Mouse (Mus musculus) kidney, postnatal 0 days (tissue): ENCODE results near the gene March9. TPM values are rescaled to one million over a fixed set of nuclear protein-coding genes. Genes with fewer than 3 reads are reported as not detected.

Experiments
- ATAC-seq: fragments of 200-750 bp; cut with Nextera tagmentation; replicated peaks from 2 replicates; pipeline ENCODE4 v1.8.0; 2017; ENCODE audit warnings: low read depth, moderate number of reproducible peaks, moderate TSS enrichment, moderate library complexity; ENCODE audit not compliant: low FRiP score
- DNase-seq: peaks from one replicate; pipeline ENCODE4 v3.0.0-alpha.2; 2016; ENCODE audit warnings: low spot score
- H3K27ac ChIP-seq: fragments of 300-500 bp; sonication (generic); 2 replicates; pipeline ENCODE4 v1.5.1; 2014; ENCODE audit warnings: mild to moderate bottlenecking
- H3K27me3 ChIP-seq: fragments of 300-500 bp; sonication (generic); 2 replicates; pipeline ENCODE4 v1.6.1; 2014; ENCODE audit warnings: low read length, mixed read lengths; ENCODE audit not compliant: insufficient read depth
- H3K36me3 ChIP-seq: fragments of 300-500 bp; sonication (generic); 2 replicates; pipeline ENCODE4 v1.6.1; 2014; ENCODE audit warnings: low read length, mixed read lengths; ENCODE audit not compliant: insufficient read depth
- H3K4me1 ChIP-seq: fragments of 300-500 bp; sonication (generic); replicated peaks from 2 replicates; pipeline ENCODE4 v1.6.1; 2014; ENCODE audit warnings: antibody characterized with exemption, low read length, mixed read lengths; ENCODE audit not compliant: insufficient read depth
- H3K4me2 ChIP-seq: fragments of 300-500 bp; sonication (generic); 2 replicates; pipeline ENCODE4 v1.6.1; 2014; ENCODE audit warnings: mild to moderate bottlenecking, low read length, moderate library complexity, mixed read lengths
- H3K4me3 ChIP-seq: fragments of 300-500 bp; sonication (generic); replicated peaks from 2 replicates; pipeline ENCODE4 v1.5.1; 2014; ENCODE audit warnings: low read depth, low read length
- H3K9ac ChIP-seq: fragments of 300-500 bp; sonication (generic); 2 replicates; pipeline ENCODE4 v1.6.1; 2014; ENCODE audit warnings: low read depth, low read length
- H3K9me3 ChIP-seq: fragments of 300-500 bp; sonication (generic); replicated peaks from 2 replicates; pipeline ENCODE4 v1.6.1; 2016; ENCODE audit warnings: low read length, inconsistent platforms, mixed read lengths
- CTCF ChIP-seq: IDR thresholded peaks from 2 replicates; pipeline ENCODE4 v1.5.1; 2016; ENCODE audit warnings: antibody characterized with exemption, low read depth, mild to moderate bottlenecking, moderate library complexity
- WGBS: fragments of 180-500 bp; shearing (Covaris S2); extraction: QIAGEN DNeasy Blood & Tissue Kit; methylation state at CpG from one replicate; pipeline ENCODE4 v1.1.7; 2014; 5-methylcytosine and 5-hydroxymethylcytosine counted together
- polyA plus RNA-seq: library from polyadenylated mRNA; unstranded; fragments of >200 nt; fragmentation: Nextera tagmentation; extraction: Ambion mirVana; gene quantifications from 2 replicates; pipeline ENCODE4 v1.2.1, GENCODE M21; 2015

Gene March9
- polyA plus RNA-seq, 1 experiment from 2014 or later: 1.9 TPM

DNA sequence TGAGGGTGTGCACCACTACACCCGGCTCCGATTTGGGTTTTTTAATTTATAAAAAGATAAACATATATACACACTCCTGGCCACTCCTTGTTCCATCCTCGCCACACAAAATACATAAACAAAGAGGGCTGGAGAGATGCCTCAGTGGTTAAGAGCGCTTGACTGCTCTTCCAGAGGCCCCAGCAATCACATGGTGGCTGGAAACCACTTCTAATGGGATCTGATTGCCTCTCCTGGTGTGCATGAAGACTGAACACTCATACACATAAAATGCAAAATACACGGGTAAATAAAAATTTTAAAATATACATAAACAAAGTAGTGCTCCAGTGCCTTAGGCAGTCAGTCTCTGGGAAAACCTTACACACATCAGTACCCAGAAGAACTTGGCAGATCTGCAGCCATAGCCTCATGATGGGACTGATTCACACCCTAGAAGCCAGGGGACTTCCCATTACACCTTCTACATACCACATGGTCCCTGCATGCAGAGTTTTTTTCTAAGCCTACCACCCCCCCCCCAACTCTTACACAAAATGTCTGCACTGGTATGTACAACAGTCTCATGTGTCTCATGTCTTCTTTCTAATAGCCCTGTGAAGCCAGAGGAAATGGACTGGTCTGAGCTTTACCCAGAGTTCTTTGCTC, 17.4 kb downstream of the March9 start:
- Histone ChIP-seq H3K9ac (peak overlapping the region; percentile 73), H3K27me3 (0 out of 2 replicates have a peak, but pooled peaks cover under 1% of the 10 kb centered on the region), H3K36me3 (0 out of 2 replicates have a peak, but pooled peaks cover 4% of the 10 kb centered on the region), H3K9me3 (no peaks in the 10 kb centered on the region), H3K4me3 (peak overlapping the region; percentile 89), H3K4me1 (peaks cover 9% of the 10 kb centered on the region), H3K4me2 (peak overlapping the region; percentile 99), H3K27ac (peak overlapping the region; percentile 77)
- 12% methylated on average over 5 of the region's 5 CpGs for WGBS
- DNase-seq (no peak), ATAC-seq (no peak)
- TF ChIP-seq CTCF: no peak

- H3K9ac ChIP-seq: peak overlapping the region; percentile 73
- ATAC-seq (peak; percentile 64), DNase-seq (peak; percentile 91)
- H3K27me3 ChIP-seq: no peaks in the 10 kb centered on the region
- under 1% methylated on average over 44 of the region's 44 CpGs for WGBS
- peak overlapping the region; percentile 77 for H3K27ac ChIP-seq
- H3K36me3 ChIP-seq: 0 out of 2 replicates have a peak, but pooled peaks cover 4% of the 10 kb centered on the region
- H3K4me2 ChIP-seq: peak overlapping the region; percentile 99
- H3K4me1 ChIP-seq: peaks cover 9% of the 10 kb centered on the region
- TF ChIP-seq CTCF: no peak
- H3K9me3 ChIP-seq: no peaks in the 10 kb centered on the region
- peak overlapping the region; percentile 89 for H3K4me3 ChIP-seq
Measured at GRCm38 (mm10) chr10:127041774-127042338, 18.1 kb downstream of the March9 start.

GRCm38 (mm10) chr10:127041274-127041766, 18.7 kb downstream of the March9 start, which contains the start of the genes Mettl1 and Eef1akmt3:
TSS of gene Mettl1 (plus strand) at chr10:127041414.
TSS of gene Eef1akmt3 (minus strand) at chr10:127041513.
- Histone ChIP-seq H3K36me3 (0 out of 2 replicates have a peak, but pooled peaks cover 4% of the 10 kb centered on the region), H3K9ac (peak within 1 kb of the TSS; percentile 73), H3K27me3 (no peaks in the 10 kb centered on the region), H3K4me2 (peak within 1 kb of the TSS; percentile 99), H3K4me1 (peaks cover 9% of the 10 kb centered on the region), H3K4me3 (peak within 1 kb of the TSS; percentile 89), H3K27ac (peak within 1 kb of the TSS; percentile 77), H3K9me3 (no peaks in the 10 kb centered on the region)
- DNase-seq (no peak), ATAC-seq (peak; percentile 49)
- TF ChIP-seq CTCF: no peak
- WGBS: under 1% methylated on average over 28 of the region's 28 CpGs

DNA sequence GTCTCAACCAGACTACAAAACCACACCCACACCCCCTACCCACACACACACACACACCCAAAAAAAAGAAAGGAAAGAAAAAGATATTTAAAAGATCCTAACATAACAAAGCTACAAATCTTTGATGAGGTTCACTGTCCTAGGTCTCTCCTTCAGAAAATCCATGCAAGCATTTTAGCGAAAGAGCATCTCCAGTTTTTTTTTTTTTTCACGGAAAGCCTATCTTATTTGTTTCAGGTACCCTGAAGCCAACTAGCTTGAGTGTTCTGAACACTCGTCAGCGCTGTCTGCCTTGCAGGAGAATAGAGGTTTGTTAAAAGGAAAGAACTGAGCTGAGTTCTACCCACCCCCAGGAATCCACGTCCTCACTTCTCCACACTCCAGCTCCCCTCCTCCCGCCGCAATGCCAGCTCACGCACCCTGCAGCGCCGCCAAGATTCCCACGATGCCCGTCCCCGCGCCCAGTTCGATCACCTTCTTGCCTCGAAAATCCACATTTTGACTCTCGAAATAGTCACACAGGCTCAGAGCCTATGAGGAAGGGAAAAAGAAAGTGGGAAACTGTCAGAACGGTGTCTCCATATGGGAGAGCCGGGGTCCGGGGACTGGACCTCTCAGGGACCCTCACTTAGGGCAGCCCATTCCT, 19.3 kb downstream of the March9 start:
- H3K27me3 ChIP-seq: no peaks in the 10 kb centered on the region
- H3K27ac ChIP-seq: peak overlapping the region; percentile 77
- DNase-seq: no peak
- 1% methylated on average over 20 of the region's 20 CpGs for WGBS
- 0 out of 2 replicates have a peak, but pooled peaks cover 4% of the 10 kb centered on the region for H3K36me3 ChIP-seq
- peak overlapping the region; percentile 99 for H3K4me2 ChIP-seq
- TF ChIP-seq CTCF: no peak
- peaks cover 9% of the 10 kb centered on the region for H3K4me1 ChIP-seq
- no peak for ATAC-seq
- H3K9me3 ChIP-seq: no peaks in the 10 kb centered on the region
- H3K9ac ChIP-seq: peak overlapping the region; percentile 73
- H3K4me3 ChIP-seq: peak overlapping the region; percentile 89

DNA sequence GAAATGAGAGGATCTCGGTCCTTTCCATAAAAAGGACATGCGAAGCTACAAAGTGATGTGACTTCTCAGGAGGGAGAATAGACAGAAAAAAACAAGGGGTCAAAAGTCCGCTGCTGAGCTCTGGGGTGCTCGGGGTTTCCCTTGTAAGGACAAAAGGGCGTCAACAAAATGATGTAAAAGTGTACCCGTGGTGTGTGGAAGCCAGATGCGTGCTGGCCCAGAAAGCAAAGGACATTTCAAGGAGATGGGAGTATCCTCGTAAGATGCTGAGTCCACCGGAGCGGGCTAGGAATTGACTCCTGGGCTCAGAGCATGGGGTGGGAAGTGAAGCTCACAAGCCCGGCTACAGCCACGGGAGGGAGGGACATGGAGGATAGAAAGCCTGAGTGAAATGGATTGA, 22.3 kb downstream of the March9 start:
- Histone ChIP-seq H3K27ac (no peak overlapping the region), H3K4me2 (no peak overlapping the region), H3K27me3 (no peaks in the 10 kb centered on the region), H3K9me3 (no peaks in the 10 kb centered on the region), H3K9ac (no peak overlapping the region), H3K36me3 (no peaks in the 10 kb centered on the region), H3K4me3 (no peak overlapping the region), H3K4me1 (peaks cover 3% of the 10 kb centered on the region)
- DNase-seq: no peak
- no peak for TF ChIP-seq CTCF
- no peak for ATAC-seq
- WGBS: 74% methylated on average over 12 of the region's 12 CpGs

DNA sequence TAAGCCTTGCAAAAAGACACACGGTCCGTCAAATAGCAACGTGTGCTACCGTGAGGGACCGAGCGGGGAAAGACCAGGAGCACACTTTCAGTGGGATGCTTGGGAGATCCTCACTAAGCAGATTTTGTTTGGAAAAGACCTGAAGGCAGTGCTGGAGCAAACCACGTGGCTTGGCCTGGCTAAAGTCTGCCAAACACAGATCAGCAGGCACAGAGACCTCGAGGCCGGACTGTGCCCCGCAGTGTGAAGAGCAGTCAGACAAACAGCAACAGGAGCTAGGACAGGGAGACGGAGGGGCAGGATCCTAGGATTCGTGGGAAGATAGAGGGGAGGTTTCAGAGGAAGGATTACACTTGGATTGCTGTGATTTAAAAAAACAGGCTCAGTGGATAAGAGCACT, 23.7 kb downstream of the March9 start:
- no peak overlapping the region for H3K4me3 ChIP-seq
- no peak overlapping the region for H3K9ac ChIP-seq
- H3K4me1 ChIP-seq: no peaks in the 10 kb centered on the region; the same call in 1 of the 2 replicates
- ATAC-seq (peak; percentile 60), DNase-seq (no peak)
- no peaks in the 10 kb centered on the region for H3K36me3 ChIP-seq
- no peak for TF ChIP-seq CTCF
- no peak overlapping the region for H3K27ac ChIP-seq
- no peaks in the 10 kb centered on the region for H3K9me3 ChIP-seq
- no peaks in the 10 kb centered on the region for H3K27me3 ChIP-seq
- no peak overlapping the region for H3K4me2 ChIP-seq
- WGBS: 72% methylated on average over 12 of the region's 12 CpGs
